ENCODE assay signal across 22 mouse cellular contexts in the genomic region with DNA sequence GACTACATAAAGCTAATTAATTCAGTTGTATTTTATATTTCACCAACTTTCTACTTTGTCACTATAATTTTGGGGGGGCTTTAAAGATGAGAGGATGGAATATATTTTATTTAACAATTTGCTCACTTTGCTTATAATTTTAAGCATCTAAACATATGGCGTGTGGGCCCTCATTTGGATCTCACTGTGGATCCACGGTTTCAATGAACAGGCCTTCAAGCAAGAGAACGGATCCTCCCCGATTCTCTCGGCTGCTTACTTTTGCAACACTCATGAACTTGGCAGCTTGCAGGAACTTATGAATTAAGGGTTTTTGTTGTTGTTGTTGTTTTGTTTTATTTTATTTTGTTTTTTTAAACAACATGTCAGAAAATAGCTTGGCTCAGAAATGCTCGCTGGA.
DNase-seq lines count a peak whose midpoint lies in the region; ATAC-seq lines count a peak whose summit lies in the region.
"Had no signal": no experiment of that assay in that cellular context is flagged by ENCODE, and none has a peak within 500 bp of the region (broad histone marks: within the 10 kb centered on the region; RNA-seq: fewer than 3 reads in every experiment).

No protein-coding gene starts in this region.

- peak; percentile 64 for ATAC-seq in frontal cortex, adult (ENCODE audit: low TSS enrichment)
- ATAC-seq: activated CD4-positive, CD25-positive, alpha-beta regulatory T cell, adult 4 months; CD4-positive, CD25-positive, alpha-beta regulatory T cell, adult 4 months; forebrain, embryonic 14.5 days; forebrain, embryonic 16.5 days; Patski had no signal

- no peak for DNase-seq in frontal cortex, postnatal 25 days (ENCODE audit: low spot score in 2 of 2)
- peak; percentile 32 for DNase-seq in layer of hippocampus, adult 11-12 months (ENCODE audit: low spot score)
- DNase-seq in layer of hippocampus, adult 9-11 months = no peak
- DNase-seq in right cerebral cortex, adult 18-20 months = peak; percentile 19
- DNase-seq in right cerebral cortex, adult 2 months (ENCODE audit: low spot score in 2 of 2) = no peak
- DNase-seq: adrenal gland, adult 8-10 months; adrenal gland, postnatal 14 days; adrenal gland, postnatal 36 days; B cell, adult 2 months; cerebellum, adult 11 months; cerebellum, adult 18-20 months; cerebellum, adult 8-10 months; cerebellum, adult 9-11 months; cerebellum, postnatal 14 days; cerebellum, postnatal 36 days; embryo, embryonic 11 days had no signal

Comparison
In these comparisons a context has a peak if more than half of its experiments do, and no peak if none do; other contexts are left out.
1. DNase-seq: peak in layer of hippocampus, adult 11-12 months (single experiment) and right cerebral cortex, adult 18-20 months (single experiment); none in frontal cortex, postnatal 25 days (0 of 2), layer of hippocampus, adult 9-11 months (single experiment) and right cerebral cortex, adult 2 months (0 of 2).